Mouse (Mus musculus) frontal cortex, postnatal 36 days (tissue): ENCODE measurements around the gene Spn.
A peak's percentile ranks its signal among the peaks of the same experiment; 100 is the strongest.

Source experiments
- DNase-seq, 2 experiments: peaks; one replicate each; pipeline ENCODE4 v3.0.0; 2022; ENCODE audit warnings: low spot score in 2 of 2

Spn gene

GRCm38 (mm10) chr7:127140623-127141404 is 3.2 kb upstream of the Spn start:
- DNase-seq = no peak

- no peak for DNase-seq
Observed at GRCm38 (mm10) chr7:127139562-127139961, 1.9 kb upstream of the Spn start.

GRCm38 (mm10) chr7:127139100-127139499 is 1.5 kb upstream of the Spn start:
- no peak for DNase-seq

- no peak for DNase-seq
Observed at GRCm38 (mm10) chr7:127136181-127137071, 1.2 kb downstream of the Spn start.

GRCm38 (mm10) chr7:127134821-127135447 is 2.7 kb downstream of the Spn start:
- DNase-seq = no peak

- no peak for DNase-seq
Observed at GRCm38 (mm10) chr7:127133125-127133524, 4.5 kb downstream of the Spn start.

GRCm38 (mm10) chr7:127129638-127130037 is 8.0 kb downstream of the Spn start:
- peak; percentile 53 to 67 for DNase-seq

- no peak for DNase-seq
Observed at GRCm38 (mm10) chr7:127121911-127122270, 15.7 kb downstream of the Spn start, which contains the start of gene Qprt. Gene Qprt, minus strand, starts transcription at chr7:127122226.

- no peak for DNase-seq
Observed at GRCm38 (mm10) chr7:127121061-127121910, 16.3 kb downstream of the Spn start.

- DNase-seq = no peak
Observed at GRCm38 (mm10) chr7:127118671-127119445, 18.8 kb downstream of the Spn start.

- no peak for DNase-seq
Observed at GRCm38 (mm10) chr7:127117948-127118347, 19.7 kb downstream of the Spn start.

GRCm38 (mm10) chr7:127116331-127116935 is 21.2 kb downstream of the Spn start:
- DNase-seq = peak in 1 of 2 experiments; percentile 43

GRCm38 (mm10) chr7:127114920-127115319 is 22.7 kb downstream of the Spn start:
- DNase-seq = no peak

GRCm38 (mm10) chr7:127113614-127114259 is 23.9 kb downstream of the Spn start:
- DNase-seq = no peak

GRCm38 (mm10) chr7:127112921-127113597 is 24.6 kb downstream of the Spn start:
- no peak for DNase-seq

GRCm38 (mm10) chr7:127112251-127112841 is 25.3 kb downstream of the Spn start:
- peak; percentile 32 to 50 for DNase-seq

GRCm38 (mm10) chr7:127111461-127111860 is 26.2 kb downstream of the Spn start:
- peak in 1 of 2 experiments; percentile 25 for DNase-seq

GRCm38 (mm10) chr7:127110239-127111007 is 27.2 kb downstream of the Spn start:
- peak; percentile 79 to 82 for DNase-seq
